Mouse (Mus musculus): ENCODE results near the gene Nr1h2. TPM values are rescaled to one million over a fixed set of nuclear protein-coding genes. Genes with fewer than 3 reads are reported as not detected.

The Nr1h2 gene
- total RNA-seq, 2 experiments from 2014 or later, result 34.6 to 56.8 TPM

GRCm38 (mm10) chr7:44586518-44586917, 32.8 kb upstream of the Nr1h2 start:
- ATAC-seq (replicated peaks; ENCODE audit: poor library complexity, severe bottlenecking), result no peak

GRCm38 (mm10) chr7:44585606-44586005, 31.9 kb upstream of the Nr1h2 start:
- ATAC-seq (replicated peaks; ENCODE audit: poor library complexity, severe bottlenecking), result no peak

DNA sequence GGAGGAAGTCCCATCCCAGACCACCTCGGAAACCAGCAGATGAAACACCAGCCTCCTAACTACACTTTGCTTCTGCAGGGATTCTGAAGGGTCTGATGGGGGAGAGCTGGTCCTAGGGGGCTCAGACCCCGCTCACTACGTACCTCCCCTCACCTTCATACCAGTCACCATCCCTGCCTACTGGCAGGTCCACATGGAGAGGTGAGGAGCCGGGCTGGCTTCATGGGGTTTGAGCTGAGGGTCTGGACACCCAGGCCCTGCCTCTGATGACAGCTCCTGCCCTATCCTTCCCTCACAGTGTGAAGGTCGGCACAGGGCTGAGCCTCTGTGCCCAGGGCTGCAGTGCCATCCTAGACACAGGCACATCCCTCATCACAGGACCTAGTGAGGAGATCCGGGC, 31.2 kb upstream of the Nr1h2 start:
- ATAC-seq (replicated peaks; ENCODE audit: poor library complexity, severe bottlenecking), result no peak

DNA sequence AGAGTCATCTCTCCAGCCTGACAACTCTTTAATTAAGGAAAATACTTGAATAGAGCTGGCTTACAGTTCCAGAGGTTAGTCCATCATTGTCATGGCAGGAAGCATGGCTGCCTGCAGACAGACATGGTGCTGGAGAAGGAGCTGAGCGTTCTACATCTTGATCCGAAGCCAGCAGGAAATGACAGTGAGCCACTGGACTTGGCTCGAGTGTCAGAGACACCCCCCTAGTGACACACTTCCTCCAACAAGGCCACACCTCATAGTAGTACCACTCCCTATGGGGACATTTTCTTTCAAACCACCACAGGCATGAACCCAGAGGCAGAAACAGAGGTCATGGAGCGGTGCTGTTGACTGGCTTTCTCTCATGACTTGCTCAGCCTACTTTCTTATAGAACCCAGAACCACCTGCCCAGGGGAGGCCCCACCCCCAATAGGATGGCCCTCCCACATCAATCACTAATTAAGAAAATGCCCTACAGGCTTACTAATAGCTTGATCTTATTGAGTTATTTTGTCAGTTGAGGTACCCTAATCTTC, 30.6 kb upstream of the Nr1h2 start:
- no peak for ATAC-seq (replicated peaks; ENCODE audit: poor library complexity, severe bottlenecking)

DNA sequence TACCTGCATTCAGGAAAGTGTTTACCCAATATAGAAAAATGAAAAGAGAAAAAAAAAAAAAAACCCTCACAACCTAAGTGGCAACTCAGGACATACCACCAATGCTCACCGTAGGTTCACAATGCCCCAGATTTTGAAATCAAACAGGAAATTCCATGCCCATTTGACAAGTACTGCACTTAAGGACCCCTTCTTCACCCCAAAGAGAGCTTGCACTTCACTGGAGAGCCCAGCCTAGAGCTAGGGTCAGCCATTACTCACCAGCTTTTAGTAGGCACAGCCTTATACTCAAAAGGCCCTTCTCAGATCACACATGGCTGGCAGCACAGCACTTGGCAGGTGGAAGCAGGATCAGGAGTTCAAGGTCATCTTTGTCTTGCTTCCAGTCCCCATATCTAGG, 29.4 kb upstream of the Nr1h2 start:
- no peak for ATAC-seq (replicated peaks; ENCODE audit: poor library complexity, severe bottlenecking)

- no peak for ATAC-seq (replicated peaks; ENCODE audit: poor library complexity, severe bottlenecking)
Measured at GRCm38 (mm10) chr7:44582709-44583108, 29.0 kb upstream of the Nr1h2 start.

DNA sequence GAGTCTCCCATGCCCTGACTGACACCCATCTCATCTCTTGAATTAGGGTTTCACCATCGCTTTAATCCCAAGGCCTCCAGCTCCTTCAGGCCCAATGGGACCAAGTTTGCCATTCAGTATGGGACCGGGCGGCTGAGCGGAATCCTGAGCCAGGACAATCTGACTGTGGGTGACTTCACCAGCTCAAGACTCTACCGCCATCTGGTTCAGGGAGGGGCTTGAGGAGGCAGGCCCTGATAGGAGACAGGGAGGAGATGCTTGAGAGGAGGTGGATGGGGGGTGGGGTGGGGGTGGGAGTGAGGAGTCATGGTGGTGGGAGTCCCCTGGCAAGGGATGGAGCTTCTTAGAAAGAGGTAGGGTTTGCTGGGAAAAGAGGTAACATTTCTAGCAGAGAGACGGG, 27.9 kb upstream of the Nr1h2 start:
- no peak for ATAC-seq (replicated peaks; ENCODE audit: poor library complexity, severe bottlenecking)

- ATAC-seq (replicated peaks; ENCODE audit: poor library complexity, severe bottlenecking), result no peak
Measured at GRCm38 (mm10) chr7:44576333-44576844, 22.6 kb upstream of the Nr1h2 start.

DNA sequence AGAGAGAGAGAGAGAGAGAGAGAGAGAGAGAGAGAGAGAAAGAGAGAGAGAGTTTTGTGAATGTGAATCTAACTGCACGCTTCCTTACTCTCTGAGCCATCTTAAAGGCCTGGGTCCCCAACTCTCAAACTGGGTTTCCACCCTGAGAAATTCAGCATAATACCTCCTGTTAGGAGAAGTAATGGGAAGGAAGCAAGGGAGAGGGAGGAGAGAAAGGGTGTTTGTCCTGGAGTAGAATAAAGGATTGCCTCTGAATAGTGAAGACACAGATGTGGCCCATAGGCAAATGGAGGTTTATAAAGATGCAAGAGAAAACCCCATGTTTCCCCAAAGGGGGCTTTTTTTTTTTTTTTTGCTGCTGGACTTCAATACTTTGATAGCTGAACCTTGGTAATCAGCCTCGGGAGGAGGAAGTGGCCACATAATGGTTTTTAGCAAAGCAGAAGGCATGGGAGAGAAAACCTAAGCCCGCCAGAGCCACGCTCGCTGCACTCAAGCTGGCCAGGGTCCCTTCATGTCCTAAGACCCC, 19.3 kb upstream of the Nr1h2 start:
- no peak for ATAC-seq (replicated peaks; ENCODE audit: poor library complexity, severe bottlenecking)

GRCm38 (mm10) chr7:44572213-44572701, 18.5 kb upstream of the Nr1h2 start, which contains the start of gene Napsa:
Gene Napsa (plus strand): TSS chr7:44572380.
- ATAC-seq (replicated peaks; ENCODE audit: poor library complexity, severe bottlenecking), result peak; percentile 83

- no peak for ATAC-seq (replicated peaks; ENCODE audit: poor library complexity, severe bottlenecking)
Measured at GRCm38 (mm10) chr7:44571811-44572210, 18.1 kb upstream of the Nr1h2 start.

DNA sequence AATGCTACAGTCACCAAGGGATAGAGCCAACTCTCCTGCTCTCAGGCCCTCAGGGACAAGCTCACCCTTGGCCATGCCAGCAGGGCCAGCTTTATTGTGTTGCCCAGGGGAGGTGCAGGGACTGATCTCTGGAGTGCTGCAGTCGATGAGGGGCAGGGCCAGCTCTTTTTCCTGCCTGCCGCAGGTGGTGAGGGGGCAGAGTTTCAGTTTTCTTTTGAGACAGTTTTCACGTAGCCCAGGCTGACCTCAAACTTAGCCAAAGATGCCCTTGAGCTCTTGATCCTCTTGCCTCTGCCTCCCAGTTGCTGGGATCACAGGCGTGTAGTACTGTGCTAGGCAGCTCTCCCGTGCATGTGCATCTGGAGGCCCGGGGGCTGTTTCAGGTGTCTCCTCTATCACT, 17.2 kb upstream of the Nr1h2 start:
- no peak for ATAC-seq (replicated peaks; ENCODE audit: poor library complexity, severe bottlenecking)

- ATAC-seq (replicated peaks; ENCODE audit: poor library complexity, severe bottlenecking), result no peak
Measured at GRCm38 (mm10) chr7:44568803-44569202, 15.1 kb upstream of the Nr1h2 start.

GRCm38 (mm10) chr7:44565414-44565813, 11.7 kb upstream of the Nr1h2 start:
- peak; percentile 61 for ATAC-seq (replicated peaks; ENCODE audit: poor library complexity, severe bottlenecking)

- no peak for ATAC-seq (replicated peaks; ENCODE audit: poor library complexity, severe bottlenecking)
Measured at GRCm38 (mm10) chr7:44564486-44564885, 10.7 kb upstream of the Nr1h2 start.

- ATAC-seq (replicated peaks; ENCODE audit: poor library complexity, severe bottlenecking), result peak; percentile 43; the same call in 1 of the 2 replicates
Measured at GRCm38 (mm10) chr7:44563284-44563683, 9.5 kb upstream of the Nr1h2 start.

- peak; percentile 77 for ATAC-seq (replicated peaks; ENCODE audit: poor library complexity, severe bottlenecking)
Measured at GRCm38 (mm10) chr7:44560435-44561400, 7.0 kb upstream of the Nr1h2 start.

GRCm38 (mm10) chr7:44557629-44558028, 3.9 kb upstream of the Nr1h2 start:
- ATAC-seq (replicated peaks; ENCODE audit: poor library complexity, severe bottlenecking), result no peak

DNA sequence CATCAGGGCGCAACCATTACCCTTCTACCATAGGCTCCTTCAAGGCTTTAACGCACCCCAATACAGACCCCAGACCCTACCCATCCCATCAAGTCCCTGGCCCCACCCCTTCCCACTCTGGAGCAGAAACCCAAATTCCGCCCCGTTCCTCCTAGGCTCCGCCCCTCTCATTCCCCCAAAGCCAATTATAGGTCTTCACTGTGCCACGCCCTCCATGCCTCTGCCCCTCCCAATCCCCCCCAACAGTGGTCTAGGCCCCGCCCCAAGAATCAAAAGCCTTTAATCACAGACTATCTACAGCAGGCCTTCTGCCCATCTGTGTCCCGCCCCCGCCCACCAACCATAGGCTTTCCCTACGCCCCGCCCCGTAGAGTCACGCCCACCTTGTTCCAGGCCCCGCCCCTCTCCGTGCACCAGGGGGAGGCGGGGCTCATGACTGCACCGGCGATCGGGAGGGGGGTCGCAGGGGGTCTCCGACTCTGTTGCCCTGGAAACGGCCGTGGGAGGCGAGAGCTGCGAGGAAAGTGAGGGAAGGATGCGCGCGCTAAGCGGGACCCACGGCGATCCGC, 471 bp downstream of the Nr1h2 start:
- peak; percentile 60 for ATAC-seq (replicated peaks; ENCODE audit: poor library complexity, severe bottlenecking)

- ATAC-seq (replicated peaks; ENCODE audit: poor library complexity, severe bottlenecking), result no peak
Measured at GRCm38 (mm10) chr7:44552141-44552908, 1.4 kb downstream of the Nr1h2 start.
